Mouse (Mus musculus): ENCODE results near the gene Cnn2.

DNA sequence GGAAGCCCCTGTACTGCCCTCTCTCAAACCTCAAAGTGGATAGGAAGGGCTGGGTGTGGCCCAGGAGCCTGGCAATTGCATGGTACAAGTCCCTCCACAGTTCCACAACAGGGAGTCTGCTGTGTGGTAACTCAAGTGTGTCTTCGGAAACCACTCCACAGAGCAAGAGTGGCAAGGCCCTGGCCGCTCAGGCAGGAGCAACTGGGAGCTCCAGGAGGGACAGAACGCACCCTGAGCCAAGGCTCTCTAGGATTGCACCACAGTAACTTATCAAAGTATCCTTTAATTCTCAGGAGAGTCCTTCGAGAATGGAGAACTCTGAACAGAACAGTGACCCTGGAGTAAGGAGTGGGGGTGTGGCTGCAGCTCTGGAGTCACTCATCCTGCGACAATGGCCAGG lies 47.3 kb downstream of the Cnn2 start:
- TF ChIP-seq CTCF (IDR thresholded peaks at IDR 0.05; ENCODE audit: extremely low read depth, insufficient read depth, insufficient read length, insufficient replicate concordance) (no peak), POLR2A (IDR thresholded peaks at IDR 0.05; ENCODE audit: low read depth, low read length) (no peak)

Data from spleen, adult 2 months (tissue).